Mouse (Mus musculus): Measurements from ENCODE around the gene Agap2. TPM values are rescaled to one million over a fixed set of nuclear protein-coding genes. Genes with fewer than 3 reads are reported as not detected.

Agap2 gene
- polyA plus RNA-seq, 1 experiment from 2014 or later: 4.0 TPM

DNA sequence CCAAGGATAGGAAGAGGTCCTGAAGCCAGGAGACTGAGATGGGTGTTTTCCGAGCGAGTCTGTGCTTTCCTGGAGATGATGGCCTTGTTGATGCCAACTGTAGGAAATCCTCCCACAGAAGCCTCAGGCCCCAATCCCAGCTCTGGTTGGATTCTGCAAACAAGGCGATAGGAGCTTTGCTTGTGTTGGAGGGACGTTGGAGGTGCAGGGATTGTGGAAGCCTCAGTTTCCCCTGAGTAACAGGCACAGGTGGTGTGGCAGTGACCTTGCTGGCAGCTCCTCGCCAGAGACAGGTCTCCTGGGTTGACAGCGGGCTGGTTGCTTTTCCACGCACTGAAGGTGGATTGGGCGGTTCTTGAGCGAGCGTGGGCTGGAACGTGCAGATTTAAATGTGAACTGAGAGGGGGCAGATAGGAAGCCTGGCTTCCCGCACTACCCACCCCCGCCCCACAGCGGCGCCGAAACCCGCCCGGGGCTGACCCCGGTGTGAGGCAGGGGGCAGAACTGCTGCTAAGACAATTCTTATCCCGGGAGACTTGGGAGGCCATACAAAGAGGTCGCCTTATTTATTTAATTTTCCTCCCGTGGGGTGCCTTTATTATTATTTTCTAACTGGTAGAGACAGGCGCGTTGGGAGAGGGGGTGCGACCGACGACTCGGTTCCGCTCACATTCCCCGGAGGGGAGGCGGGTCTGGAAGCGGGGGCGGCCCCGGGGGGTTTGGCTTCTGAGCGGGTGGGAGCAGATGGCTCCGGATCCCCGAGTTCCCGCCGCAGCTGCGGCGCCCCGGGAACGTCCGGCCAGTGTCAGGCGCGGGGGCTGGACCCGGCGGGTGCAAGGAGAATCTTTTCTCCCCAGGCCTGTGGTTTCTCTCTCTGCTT lies 6.1 kb downstream of the Agap2 start:
- peaks cover 26% of the 10 kb centered on the region for H3K36me3 ChIP-seq
- peak overlapping the region; percentile 94 for H3K4me2 ChIP-seq
- H3K4me1 ChIP-seq (replicated peaks): peaks cover 56% of the 10 kb centered on the region
- H3K9me3 ChIP-seq: no peaks in the 10 kb centered on the region
- ATAC-seq (ENCODE audit: low FRiP score, low read depth): no peak
- 1% methylated on average over 48 of the region's 48 CpGs for WGBS
- peak overlapping the region; percentile 36; the same call in 1 of the 2 replicates for H3K27ac ChIP-seq (replicated peaks)
- no peaks in the 10 kb centered on the region for H3K27me3 ChIP-seq
- H3K4me3 ChIP-seq: peak overlapping the region; percentile 91
- peak overlapping the region; percentile 90 for H3K9ac ChIP-seq

- peaks cover 28% of the 10 kb centered on the region for H3K36me3 ChIP-seq
- H3K9ac ChIP-seq: 0 out of 2 replicates have a peak overlapping the region, but pooled peaks have one; percentile 90
- peaks cover 52% of the 10 kb centered on the region for H3K4me1 ChIP-seq (replicated peaks)
- no peak overlapping the region for H3K27ac ChIP-seq (replicated peaks)
- no peaks in the 10 kb centered on the region for H3K9me3 ChIP-seq
- H3K27me3 ChIP-seq: peaks cover 3% of the 10 kb centered on the region
- peak overlapping the region; percentile 94 for H3K4me2 ChIP-seq
- H3K4me3 ChIP-seq: peak overlapping the region; percentile 91
- ATAC-seq (ENCODE audit: low FRiP score, low read depth): no peak
- WGBS: 27% methylated on average over 8 of the region's 8 CpGs
Observed at GRCm38 (mm10) chr10:127081996-127082620, 7.0 kb downstream of the Agap2 start.

- peaks cover 39% of the 10 kb centered on the region for H3K4me1 ChIP-seq (replicated peaks)
- H3K27me3 ChIP-seq: peaks cover 16% of the 10 kb centered on the region
- WGBS: 30% methylated on average over 8 of the region's 8 CpGs
- no peak for ATAC-seq (ENCODE audit: low FRiP score, low read depth)
- peaks cover 41% of the 10 kb centered on the region for H3K36me3 ChIP-seq
- no peak overlapping the region for H3K4me3 ChIP-seq
- H3K4me2 ChIP-seq: no peak overlapping the region
- no peak overlapping the region for H3K9ac ChIP-seq
- no peak overlapping the region for H3K27ac ChIP-seq (replicated peaks)
- no peaks in the 10 kb centered on the region for H3K9me3 ChIP-seq
Observed at GRCm38 (mm10) chr10:127083292-127083914, 8.3 kb downstream of the Agap2 start.

- WGBS: 56% methylated on average over 5 of the region's 5 CpGs
- ATAC-seq (ENCODE audit: low FRiP score, low read depth): no peak
- Histone ChIP-seq H3K9me3 (no peaks in the 10 kb centered on the region), H3K27ac (replicated peaks) (no peak overlapping the region), H3K9ac (no peak overlapping the region), H3K4me3 (no peak overlapping the region), H3K4me1 (replicated peaks) (peaks cover 37% of the 10 kb centered on the region), H3K36me3 (peaks cover 44% of the 10 kb centered on the region), H3K4me2 (no peak overlapping the region), H3K27me3 (peaks cover 20% of the 10 kb centered on the region)
Observed at GRCm38 (mm10) chr10:127083915-127084306, 8.8 kb downstream of the Agap2 start.

DNA sequence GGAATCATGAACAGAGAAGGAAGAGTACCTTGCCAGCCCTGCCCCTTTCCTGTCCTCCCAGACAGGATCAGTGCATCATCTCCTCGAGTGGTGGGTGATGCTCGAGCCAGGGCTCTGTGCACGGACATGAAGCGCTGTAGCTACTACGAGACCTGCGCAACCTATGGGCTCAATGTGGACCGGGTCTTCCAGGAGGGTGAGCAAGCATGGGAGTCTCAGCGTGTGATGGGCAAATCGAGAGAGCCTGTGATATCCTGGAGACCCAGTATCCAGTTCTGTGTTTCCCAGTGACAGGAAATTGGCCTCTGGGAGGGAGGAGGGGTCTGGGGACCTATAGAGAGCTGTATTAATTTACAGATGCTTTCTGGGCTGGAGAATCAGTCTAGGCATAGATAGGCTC lies 10.0 kb downstream of the Agap2 start:
- no peak overlapping the region for H3K4me2 ChIP-seq
- no peak overlapping the region for H3K27ac ChIP-seq (replicated peaks)
- H3K4me3 ChIP-seq: no peak overlapping the region
- peaks cover 31% of the 10 kb centered on the region for H3K27me3 ChIP-seq
- peaks cover 33% of the 10 kb centered on the region for H3K4me1 ChIP-seq (replicated peaks)
- WGBS: 85% methylated on average over 9 of the region's 9 CpGs
- ATAC-seq (ENCODE audit: low FRiP score, low read depth): no peak
- no peaks in the 10 kb centered on the region for H3K9me3 ChIP-seq
- H3K9ac ChIP-seq: no peak overlapping the region
- peaks cover 45% of the 10 kb centered on the region for H3K36me3 ChIP-seq

DNA sequence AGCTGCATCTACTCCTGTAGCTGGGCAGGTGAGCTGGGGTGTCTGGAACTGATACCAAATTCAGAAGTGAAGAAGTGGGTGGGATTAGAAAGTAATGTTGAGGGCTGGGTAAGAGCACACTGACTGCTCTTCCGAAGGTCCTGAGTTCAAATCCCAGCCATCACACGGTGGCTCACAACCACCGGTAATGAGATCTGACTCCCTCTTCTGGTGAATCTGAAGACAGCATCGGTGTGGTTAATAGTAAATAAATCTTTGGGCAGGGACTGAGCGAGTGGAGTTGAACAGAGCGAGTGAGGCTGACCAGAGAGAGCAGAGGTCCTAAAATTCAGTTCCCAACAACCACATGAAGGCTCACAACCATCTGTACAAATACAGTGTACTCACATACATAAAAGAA lies 10.5 kb downstream of the Agap2 start:
- Histone ChIP-seq H3K4me3 (no peak overlapping the region), H3K27me3 (peaks cover 37% of the 10 kb centered on the region), H3K9ac (no peak overlapping the region), H3K4me2 (no peak overlapping the region), H3K9me3 (no peaks in the 10 kb centered on the region), H3K36me3 (peaks cover 49% of the 10 kb centered on the region), H3K27ac (replicated peaks) (no peak overlapping the region), H3K4me1 (replicated peaks) (peaks cover 32% of the 10 kb centered on the region)
- 69% methylated on average over 6 of the region's 6 CpGs for WGBS
- no peak for ATAC-seq (ENCODE audit: low FRiP score, low read depth)

- Histone ChIP-seq H3K36me3 (peaks cover 24% of the 10 kb centered on the region), H3K9me3 (no peaks in the 10 kb centered on the region), H3K4me2 (peak overlapping the region; percentile 44), H3K27ac (replicated peaks) (no peak overlapping the region), H3K4me1 (replicated peaks) (peaks cover 32% of the 10 kb centered on the region), H3K4me3 (peak overlapping the region; percentile 18), H3K9ac (no peak overlapping the region), H3K27me3 (peaks cover 51% of the 10 kb centered on the region)
- WGBS: 16% methylated on average over 57 of the region's 57 CpGs
- no peak for ATAC-seq (ENCODE audit: low FRiP score, low read depth)
Observed at GRCm38 (mm10) chr10:127090560-127091411, 15.7 kb downstream of the Agap2 start.

DNA sequence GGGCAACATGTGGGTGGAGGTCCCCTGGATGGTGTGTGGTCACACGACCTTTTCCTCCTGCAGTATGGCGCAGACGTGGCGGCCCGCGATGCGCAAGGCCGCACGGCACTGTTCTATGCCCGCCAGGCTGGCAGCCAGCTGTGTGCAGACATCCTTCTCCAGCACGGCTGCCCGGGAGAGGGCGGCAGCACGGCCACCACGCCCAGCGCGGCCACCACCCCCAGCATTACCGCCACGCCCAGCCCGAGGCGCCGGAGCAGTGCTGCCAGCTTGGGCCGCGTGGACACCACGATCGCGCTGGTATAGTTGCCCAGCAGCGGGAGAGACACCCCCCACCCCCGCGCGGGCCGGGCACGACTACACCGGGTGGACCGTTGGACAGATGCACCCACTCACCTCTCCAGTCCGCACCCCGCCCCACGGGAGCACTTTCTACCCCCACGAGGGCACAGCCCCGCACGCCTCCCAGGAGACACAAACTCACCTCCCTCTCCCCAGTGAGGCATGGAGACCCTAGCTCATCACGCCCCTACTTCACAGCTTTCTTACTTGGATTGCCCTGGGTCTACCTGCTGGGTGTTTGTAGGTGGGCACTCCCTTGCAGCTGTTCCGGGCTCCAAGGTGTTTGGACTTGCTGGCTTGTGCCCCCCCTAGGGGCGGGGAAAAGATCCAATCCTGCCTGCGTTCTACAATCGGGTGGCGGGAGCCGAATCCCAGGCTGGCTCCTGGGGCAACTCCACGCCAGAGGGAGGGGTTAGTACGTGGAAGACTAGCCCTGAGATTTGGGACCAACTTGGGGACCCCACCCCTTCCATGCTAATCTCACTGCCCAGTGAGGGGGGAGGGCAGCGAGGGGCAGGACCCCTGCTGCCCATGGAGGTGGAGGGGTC lies 16.7 kb downstream of the Agap2 start:
- Histone ChIP-seq H3K4me3 (peak overlapping the region; percentile 18), H3K9ac (no peak overlapping the region), H3K36me3 (peaks cover 33% of the 10 kb centered on the region), H3K4me1 (replicated peaks) (peaks cover 32% of the 10 kb centered on the region), H3K27me3 (peaks cover 50% of the 10 kb centered on the region), H3K27ac (replicated peaks) (no peak overlapping the region), H3K4me2 (peak overlapping the region; percentile 44), H3K9me3 (no peaks in the 10 kb centered on the region)
- 14% methylated on average over 48 of the region's 51 CpGs for WGBS
- peak; percentile 35; the same call in 1 of the 2 replicates for ATAC-seq (ENCODE audit: low FRiP score, low read depth)

- ATAC-seq (ENCODE audit: low FRiP score, low read depth): no peak
- Histone ChIP-seq H3K27ac (replicated peaks) (no peak overlapping the region), H3K4me2 (no peak overlapping the region), H3K9me3 (no peaks in the 10 kb centered on the region), H3K4me3 (no peak overlapping the region), H3K36me3 (peaks cover 31% of the 10 kb centered on the region), H3K9ac (no peak overlapping the region), H3K27me3 (peaks cover 41% of the 10 kb centered on the region), H3K4me1 (replicated peaks) (peaks cover 32% of the 10 kb centered on the region)
- 50% methylated on average over 4 of the region's 4 CpGs for WGBS
Observed at GRCm38 (mm10) chr10:127092742-127093141, 17.7 kb downstream of the Agap2 start.

GRCm38 (mm10) chr10:127094382-127094802 lies 19.3 kb downstream of the Agap2 start:
- no peak overlapping the region for H3K9ac ChIP-seq
- peak overlapping the region; percentile 63 for H3K27ac ChIP-seq (replicated peaks)
- no peak for ATAC-seq (ENCODE audit: low FRiP score, low read depth)
- no peak overlapping the region for H3K4me2 ChIP-seq
- no peak overlapping the region for H3K4me3 ChIP-seq
- peaks cover 32% of the 10 kb centered on the region for H3K4me1 ChIP-seq (replicated peaks)
- peaks cover 26% of the 10 kb centered on the region for H3K27me3 ChIP-seq
- 28% methylated on average over 7 of the region's 7 CpGs for WGBS
- no peaks in the 10 kb centered on the region for H3K9me3 ChIP-seq
- H3K36me3 ChIP-seq: peaks cover 37% of the 10 kb centered on the region

DNA sequence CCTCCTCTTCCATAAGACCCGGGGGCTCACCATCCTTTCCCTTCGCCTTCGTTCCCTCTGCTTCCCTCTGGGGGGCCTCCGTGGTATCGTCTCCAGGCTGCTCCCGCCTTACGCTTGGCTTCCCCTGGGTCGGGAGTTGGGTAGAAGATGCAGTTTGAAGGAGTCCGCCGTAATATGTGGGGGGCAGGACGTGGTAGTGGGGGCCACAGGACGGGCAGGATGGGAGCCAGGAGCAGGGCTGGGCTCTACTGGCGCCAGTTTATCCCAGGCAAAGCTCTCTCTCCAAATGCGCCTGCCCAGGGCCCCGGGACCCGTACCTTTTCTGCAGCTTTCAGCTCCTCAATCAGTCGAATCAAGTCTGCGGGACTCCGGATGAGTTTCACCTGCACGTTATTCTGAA lies 23.4 kb downstream of the Agap2 start:
- 79% methylated on average over 20 of the region's 20 CpGs for WGBS
- peaks cover 48% of the 10 kb centered on the region for H3K36me3 ChIP-seq
- H3K27ac ChIP-seq (replicated peaks): no peak overlapping the region
- H3K4me2 ChIP-seq: no peak overlapping the region
- ATAC-seq (ENCODE audit: low FRiP score, low read depth): no peak
- H3K4me1 ChIP-seq (replicated peaks): peaks cover 14% of the 10 kb centered on the region
- H3K4me3 ChIP-seq: no peak overlapping the region
- no peaks in the 10 kb centered on the region for H3K27me3 ChIP-seq
- no peaks in the 10 kb centered on the region for H3K9me3 ChIP-seq
- no peak overlapping the region for H3K9ac ChIP-seq
